Mouse (Mus musculus) cortical plate, adult 2 months (tissue): ENCODE results near the gene Aldh16a1.

Source experiments
- CTCF ChIP-seq: fragments of 200-500 bp; IDR thresholded peaks from 2 replicates; pipeline ENCODE4 v1.5.1; 2011; ENCODE audit warnings: mild to moderate bottlenecking, control low read depth, low read length; ENCODE audit not compliant: insufficient read depth; ENCODE audit errors: extremely low read depth
- POLR2A ChIP-seq: fragments of 200-500 bp; IDR thresholded peaks from 2 replicates; pipeline ENCODE4 v1.6.1; 2011; ENCODE audit warnings: mild to moderate bottlenecking, low read length, control low read depth; ENCODE audit not compliant: insufficient read depth; ENCODE audit errors: extremely low read depth

DNA sequence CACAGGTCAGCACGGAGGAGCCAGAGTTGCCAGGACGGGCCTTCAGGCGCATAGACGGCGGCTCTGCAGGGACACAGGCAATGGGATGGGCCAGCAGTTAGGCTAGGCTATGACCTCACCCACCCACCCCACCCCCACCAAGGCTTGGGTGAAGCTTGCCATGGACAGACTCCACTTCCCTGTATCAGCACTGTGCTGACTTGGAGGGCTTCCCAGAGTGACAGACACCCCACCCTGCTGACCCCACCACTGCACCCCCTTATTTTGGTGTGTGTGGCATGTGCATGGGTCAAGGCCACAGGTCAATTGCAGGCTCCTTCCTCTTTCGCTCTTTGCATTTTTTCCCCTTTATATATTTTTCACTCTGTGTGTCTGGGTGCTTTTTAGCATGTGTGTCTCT, 59.0 kb downstream of the Aldh16a1 start:
- TF ChIP-seq POLR2A (no peak), CTCF (no peak)
